Mouse (Mus musculus) CH12F3 (cell line): ENCODE data around the gene Ubac2.
"Not testable (repeated sequence)": the region's sequence is repeated elsewhere in the genome, so short reads cannot be mapped to it uniquely, and the experiment has no call there.

ENCODE experiments used
- in situ Hi-C: fragments of 300-500 bp; cut with MboI; formaldehyde crosslinking; loops from 2 replicates; pipeline ENCODE4 v1.14.3; 2020; ENCODE audit warnings: low sequenced_read_pairs

The Ubac2 gene

DNA sequence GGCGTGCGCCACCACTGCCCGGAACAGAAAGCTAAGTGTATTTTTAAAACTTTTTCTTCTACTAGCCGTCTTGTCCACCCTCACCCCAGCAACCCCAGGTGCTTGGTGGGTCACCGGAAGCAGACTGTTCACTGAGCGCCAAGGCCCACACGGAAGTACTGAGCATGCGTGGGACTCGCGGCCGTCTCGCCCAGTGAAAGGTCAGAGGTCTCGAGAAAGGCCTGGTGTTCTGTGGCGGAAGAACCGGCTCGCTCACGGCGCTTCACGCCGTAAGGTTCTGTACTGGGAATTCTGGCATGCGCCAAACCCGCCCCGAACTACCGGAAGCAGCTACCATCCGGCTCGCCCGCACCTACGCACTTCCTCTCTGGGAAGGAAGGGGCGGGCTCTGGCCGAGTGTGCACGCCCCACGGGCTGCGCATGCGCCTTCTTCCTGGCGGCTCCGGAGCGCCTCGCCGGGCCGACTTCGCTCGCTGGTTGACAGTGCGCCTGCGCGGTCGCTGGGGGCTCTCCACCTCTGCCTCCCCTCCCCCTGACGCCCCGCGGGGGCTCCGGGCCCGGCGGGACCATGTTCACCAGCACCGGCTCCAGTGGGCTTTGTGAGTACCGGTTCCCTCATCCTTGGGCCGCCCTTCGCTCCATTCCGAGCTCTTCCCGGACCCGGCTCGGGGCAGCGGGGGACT, at the start of gene Ubac2:
Ubac2 (plus strand) TSS at position 445 of the 683 bp plus-strand sequence.
- in situ Hi-C loops, result no loop called here

DNA sequence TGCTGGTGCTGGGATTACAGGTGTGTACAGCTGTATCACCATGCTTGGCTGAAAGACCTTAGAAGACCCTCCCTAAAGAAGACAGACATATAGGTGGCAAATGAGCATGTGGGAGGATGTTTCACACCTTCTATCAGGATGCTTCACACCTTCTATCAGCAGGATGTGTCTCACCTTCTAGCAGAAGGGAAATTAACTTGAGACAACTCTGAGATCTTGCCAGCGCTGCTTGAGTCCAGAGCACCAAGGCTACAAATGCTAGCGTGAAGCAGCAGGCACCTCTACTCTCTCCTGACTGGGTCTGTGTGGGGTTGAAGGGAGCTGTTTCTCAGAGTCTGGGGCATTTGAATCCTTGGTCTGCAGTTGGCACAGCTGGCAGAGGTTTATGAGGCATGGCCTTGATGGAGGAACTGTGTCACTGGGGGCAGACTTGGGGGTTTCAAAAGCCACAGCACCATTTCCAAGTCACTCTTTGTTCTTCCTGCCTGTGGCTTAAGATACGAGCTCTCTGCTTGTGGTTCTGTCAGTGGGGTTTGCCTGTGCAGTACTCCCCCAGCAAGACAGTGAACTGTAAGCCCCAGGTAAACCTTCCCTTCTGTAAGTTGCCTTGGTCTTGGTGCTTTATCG, 48.5 kb upstream of the Ubac2 start:
- in situ Hi-C loops, result no loop called here

DNA sequence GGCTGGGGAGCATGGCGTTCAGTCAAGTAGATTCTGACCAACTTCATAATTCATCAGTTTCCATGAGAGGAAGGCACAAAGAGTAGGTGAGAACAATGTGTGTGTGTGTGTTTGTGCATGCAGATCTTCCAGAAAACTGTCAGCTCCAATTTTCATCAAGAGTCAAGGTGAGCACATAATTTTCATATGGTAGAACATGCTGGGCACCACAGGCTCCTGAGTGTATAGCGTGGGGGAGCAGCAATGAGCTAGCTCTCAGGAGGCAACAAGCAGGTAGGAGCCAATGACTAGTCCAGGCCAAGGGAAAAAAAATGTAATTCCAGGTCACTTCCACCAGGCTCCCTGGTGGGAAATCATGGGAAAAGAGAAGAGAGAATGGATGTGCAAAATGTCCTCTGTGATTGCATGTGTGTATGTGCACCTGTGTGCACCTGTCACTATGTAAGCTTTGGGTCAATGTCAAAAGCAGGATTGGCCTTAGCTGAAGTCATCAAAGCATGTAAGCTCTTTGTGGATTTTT, 45.4 kb upstream of the Ubac2 start:
- in situ Hi-C loops, result no loop called here

DNA sequence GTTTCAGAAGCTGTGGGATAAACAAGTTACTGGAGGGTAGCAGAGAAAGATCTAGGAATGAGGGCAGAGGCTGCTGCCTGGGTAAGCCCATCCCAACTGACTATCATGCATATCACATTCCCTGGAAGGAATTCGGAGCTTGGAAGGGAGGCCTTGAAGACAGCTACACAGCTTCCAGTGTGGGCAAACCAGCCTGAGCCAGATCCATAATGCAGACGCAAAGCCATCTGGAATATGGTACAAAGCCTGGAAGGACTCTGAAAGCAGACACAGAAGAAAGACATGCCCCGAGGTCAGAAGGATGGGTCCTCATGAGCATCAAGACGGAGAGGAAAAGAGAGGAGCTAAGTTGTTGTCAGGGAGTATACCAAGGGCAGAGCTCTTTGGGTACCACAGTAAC, 40.3 kb upstream of the Ubac2 start:
- in situ Hi-C loops, result no loop called here

DNA sequence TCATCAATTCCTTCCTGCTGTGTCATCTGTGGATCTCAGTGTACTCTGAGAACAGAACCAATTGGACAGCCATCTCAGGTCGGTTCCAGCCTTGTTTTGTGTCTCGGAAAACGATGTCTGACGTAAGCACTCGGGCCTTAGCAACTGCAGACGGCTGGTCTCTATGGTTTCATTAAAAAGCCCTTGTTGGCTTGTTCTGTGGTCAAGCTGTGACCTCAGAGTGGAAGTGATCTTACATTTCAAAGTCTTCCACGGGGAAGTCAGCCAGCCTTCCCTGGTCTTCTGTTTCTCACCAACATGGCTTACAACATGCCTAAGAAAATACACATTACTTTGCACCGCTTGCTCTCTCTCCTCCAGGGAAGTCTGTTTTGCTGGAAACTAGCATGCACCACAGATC, 38.2 kb upstream of the Ubac2 start:
- in situ Hi-C loops, result no loop called here

DNA sequence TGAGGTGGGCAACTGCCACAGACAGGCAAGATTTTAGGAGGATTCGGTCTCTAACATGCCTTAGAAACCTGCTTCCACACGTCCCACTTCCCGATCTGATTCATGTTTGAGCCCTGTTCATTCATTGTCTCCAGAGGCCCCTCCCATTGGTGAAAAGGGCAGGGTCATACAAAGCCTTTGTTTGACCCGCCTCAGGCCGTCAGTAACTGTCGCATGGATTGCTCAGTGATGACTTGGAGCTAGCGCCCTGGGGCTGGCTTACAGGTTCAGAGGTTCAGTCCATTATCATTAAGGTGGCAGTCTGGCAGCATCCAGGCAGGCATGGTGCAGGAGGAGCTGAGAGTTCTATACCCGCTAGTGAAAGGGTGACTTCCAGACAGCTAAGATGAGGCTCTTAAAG, 33.9 kb upstream of the Ubac2 start:
- in situ Hi-C loops, result no loop called here

DNA sequence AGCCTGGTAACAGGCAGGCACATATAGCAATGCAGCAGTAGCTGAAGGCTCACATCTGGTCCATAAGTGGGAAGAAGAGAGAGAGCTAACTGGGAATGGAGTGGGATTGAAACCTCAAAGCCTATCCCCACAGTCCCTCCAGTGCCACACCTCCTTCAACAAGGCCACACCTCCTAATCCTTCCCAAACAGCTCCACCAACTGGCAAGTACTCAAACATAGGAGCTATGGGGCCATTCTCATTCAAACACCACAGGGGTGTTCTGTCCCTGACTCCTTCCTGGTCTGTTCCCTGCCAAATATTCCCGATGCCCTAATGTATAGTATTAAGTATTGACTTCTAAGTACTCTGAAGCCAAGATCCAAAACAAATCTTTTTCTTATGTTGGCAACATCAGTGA, 27.2 kb upstream of the Ubac2 start:
- in situ Hi-C loops, result no loop called here

DNA sequence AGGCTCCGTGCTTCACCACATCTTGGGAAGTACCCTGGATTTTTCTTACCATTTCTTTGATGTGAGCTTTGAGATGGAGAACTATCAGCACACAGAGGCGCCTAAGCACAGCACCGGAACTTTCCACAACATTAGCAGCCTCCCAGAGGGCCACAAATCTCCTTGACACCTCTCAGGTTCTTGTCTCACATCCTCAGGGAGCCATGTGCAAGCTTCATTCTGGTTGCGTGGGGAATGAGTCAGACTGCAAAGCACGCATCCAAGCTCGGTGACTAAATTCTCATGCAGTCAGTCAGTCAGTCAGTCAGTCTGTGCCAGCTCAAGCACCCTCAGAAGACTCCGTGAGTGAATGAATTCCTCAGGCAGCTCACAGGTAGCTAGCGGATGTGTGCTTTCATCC, 25.9 kb upstream of the Ubac2 start:
- in situ Hi-C loops, result no loop called here

DNA sequence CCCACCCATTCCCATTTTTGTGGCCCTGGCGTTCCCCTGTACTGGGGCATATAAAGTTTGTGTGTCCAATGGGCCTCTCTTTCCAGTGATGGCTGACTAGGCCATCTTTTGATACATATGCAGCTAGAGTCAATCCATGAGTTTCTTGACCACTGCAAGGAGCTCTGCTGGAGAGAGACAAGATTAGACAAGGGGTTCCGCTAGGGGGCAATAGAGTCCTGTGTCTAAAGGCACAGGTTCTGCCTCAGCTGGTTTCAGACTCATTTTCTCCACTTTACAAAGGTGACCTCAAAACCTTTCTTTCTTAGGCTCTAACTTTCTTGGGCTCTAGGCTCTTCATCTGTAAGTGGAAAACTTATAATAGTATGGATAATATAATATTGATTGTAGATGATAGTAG, 13.3 kb upstream of the Ubac2 start:
- in situ Hi-C loops, result loop anchor here (5.0 kb wide), 1 partner anchor 197 kb away; no protein-coding TSS in a partner anchor

DNA sequence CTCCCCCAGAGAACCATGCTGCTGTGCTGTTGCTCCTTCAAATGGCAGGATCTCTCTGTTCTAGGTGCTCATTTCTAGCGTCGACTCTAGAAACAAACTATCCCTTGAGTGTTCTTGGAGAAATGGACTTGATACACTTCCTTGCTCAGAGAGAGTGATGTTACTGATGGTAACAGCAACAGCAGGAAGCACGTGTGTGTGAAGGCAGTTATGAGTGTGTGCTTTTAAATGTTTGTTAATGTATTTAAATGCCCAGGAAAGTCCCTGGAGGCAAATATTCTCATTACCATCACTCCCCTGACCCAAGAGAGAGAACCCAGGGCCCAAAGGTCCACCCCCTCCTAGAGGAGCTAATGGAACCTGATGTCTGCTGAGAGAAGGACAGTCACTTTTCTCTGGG, 11.8 kb upstream of the Ubac2 start:
- in situ Hi-C loops, result loop anchor here (5.0 kb wide), 1 partner anchor 196 kb away; no protein-coding TSS in a partner anchor

DNA sequence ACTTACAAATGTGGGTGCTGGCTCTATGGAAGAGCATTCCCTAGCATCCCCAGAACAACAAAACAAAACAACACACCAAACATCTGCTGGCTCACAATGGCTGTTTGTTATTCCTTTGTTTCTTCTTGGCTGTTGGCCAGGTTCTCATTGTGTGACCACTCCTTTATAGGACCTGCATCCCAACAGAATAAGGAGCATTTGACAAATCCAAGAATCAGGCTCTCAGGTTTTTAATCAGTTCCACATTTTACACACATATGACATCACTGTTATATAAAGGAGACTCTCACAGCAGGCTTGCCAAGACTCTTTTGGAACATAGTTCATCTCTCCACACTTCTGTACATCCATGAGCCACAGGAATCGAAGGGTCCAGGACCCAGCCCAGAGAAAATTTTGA, 9.3 kb upstream of the Ubac2 start:
- in situ Hi-C loops, result loop anchor here (5.0 kb wide), 1 partner anchor 193 kb away; no protein-coding TSS in a partner anchor

DNA sequence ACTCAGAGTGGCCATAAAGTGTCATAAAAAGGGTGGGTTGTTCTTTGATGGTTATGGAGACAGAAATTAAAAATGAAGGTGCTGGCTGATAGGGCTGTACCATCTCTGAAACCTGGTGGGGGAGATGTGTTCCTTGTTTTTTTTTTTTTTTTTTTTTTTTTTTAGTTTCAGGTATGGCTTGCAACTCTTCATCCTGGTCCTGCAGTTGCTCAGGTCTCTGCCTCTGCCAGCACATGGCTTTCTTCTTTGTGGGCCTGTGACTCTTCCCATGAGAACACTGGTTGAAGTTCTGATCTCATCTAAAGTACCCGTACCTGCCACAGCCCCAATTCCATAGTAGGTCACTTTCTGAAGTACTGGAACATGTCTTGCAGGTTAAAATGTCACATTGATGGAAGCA, 5.7 kb upstream of the Ubac2 start:
- in situ Hi-C loops, result no loop called here

DNA sequence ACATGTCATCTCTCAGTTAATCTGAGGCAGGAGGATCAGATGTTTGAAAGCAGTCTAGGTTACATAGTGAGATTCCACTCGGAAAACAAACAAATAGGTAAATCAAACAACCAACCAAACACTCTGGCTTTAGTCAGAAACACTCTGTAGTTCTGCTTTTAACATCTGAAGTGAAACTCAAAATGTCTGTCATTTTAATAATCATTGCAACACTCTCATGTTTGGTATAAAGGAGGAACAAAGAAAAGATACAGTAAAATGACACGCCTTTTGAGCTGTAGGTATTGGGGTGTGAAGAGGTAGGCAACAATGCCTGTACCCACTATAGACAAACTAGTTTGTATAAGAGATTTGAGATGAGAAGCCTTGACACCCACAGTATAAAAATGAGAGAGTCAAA, 5.2 kb upstream of the Ubac2 start:
- in situ Hi-C loops, result no loop called here

DNA sequence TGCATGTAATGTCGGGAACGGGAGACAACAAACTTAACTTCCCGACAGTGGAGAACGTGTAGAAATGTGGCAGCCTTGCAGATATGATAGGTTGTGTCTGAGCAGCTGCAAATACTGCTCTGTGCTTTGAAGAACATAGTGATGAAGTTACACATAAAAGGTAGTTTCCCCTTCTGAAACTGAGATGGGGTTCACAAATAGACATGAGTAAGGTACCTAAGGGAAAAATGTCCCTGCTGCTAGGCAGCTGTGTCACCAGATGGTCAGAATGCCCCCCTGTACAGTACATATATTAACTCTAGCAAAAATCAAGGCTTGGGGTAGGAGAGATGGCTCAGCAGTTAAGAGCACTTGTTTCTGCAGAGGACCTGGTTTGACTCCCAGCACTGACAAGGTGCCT, 4.8 kb upstream of the Ubac2 start:
- in situ Hi-C loops, result no loop called here

DNA sequence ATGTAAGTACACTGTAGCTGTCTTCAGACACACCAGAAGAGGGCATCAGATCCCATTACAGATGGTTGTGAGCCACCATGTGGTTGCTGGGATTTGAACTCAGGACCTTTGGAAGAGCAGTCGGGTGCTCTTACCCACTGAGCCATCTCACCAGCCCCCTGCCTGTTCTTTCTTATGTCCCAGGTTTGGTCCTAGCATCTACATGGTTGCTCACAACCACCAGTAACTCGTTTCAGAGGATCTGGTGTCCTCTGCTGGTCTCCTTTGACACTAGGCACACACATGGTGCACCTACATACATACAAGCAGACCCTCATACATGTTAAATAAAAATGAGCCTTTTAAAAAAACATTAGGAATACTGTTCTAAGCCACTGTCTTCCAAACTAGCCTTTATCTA, 2.2 kb upstream of the Ubac2 start:
- in situ Hi-C loops, result not testable (repeated sequence)

DNA sequence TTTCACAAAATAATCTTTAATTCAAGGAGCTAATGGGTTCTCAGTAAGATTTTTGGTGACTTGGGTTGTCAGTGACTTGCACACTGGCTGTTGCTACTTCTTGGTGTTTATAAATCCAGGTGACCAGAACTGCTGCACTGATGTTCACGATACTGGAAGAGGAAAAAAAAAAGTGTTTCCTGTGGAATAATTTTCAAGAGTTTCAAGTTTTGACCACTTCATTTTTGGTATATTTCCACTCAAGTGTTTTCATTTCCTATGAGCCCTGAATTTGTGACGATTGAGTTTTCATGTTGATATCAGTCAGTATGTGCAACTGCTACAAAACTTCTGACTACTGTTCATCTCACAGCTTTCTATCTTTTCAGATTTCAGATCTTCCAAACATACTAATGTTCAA, 1.6 kb upstream of the Ubac2 start:
- in situ Hi-C loops, result no loop called here

DNA sequence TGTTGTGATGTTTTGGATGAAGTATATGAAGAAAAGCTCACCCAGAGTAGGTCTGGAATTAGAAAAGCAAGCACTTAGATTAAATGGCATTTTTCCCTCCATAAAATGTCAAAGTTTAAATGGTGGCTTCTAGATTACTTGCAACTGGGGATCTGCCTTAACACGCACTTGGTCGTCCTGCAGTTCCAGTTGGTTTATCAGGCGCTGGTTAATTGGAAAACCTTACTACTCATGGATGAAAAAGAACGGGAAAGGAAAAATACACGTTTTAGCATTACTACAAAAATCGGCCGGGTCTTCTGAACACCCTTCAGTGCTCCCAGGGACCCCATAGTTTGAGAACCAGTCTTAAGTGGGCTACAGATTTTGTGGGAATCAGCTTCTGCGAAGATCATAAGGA, 780 bp upstream of the Ubac2 start:
- in situ Hi-C loops, result no loop called here

DNA sequence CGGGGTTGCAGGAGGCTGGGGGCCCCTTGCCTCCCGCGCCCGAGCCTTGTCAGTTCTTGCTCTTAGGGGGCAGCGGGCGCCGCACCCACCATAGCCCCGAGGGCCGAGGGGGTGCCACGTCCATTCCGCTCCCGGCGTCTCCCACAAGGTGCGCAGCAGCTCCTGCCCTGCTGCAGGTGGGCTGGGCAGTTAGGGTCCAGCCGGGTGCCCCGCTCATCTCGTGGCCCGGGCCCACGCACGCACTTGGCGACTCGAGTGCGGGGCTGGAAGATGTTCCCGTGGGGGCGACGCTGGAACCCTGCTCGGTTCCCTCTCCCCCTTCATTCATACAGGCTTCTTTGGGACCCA, 413 bp downstream of the Ubac2 start:
- in situ Hi-C loops, result no loop called here

DNA sequence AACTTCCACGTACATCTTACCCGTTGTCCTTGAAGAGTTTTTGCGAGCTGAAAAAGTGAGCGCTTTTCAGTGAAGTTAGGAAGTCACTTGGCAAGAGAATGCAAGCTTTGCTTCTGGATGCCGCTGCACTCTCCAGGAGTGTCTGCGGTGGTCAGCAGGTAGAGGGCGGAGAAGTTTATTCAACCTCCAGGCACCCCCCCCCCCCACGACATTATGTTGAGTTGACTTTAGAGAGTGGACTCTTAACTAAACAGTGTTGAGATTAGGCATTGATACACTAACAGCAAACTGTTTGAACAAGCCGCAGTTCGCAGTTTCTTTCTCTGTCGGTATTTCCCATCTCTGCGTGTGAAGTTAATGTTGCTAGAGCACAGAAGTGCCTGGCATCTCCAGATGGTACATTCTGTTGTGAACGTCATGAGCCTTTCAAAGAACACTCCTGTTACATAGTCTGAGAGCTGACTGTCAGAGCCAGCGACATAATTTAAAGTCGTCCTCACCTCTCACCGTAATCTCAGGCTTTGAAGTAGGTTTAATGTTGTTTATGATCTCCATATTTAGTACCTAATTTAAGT, 933 bp downstream of the Ubac2 start:
- in situ Hi-C loops, result no loop called here

DNA sequence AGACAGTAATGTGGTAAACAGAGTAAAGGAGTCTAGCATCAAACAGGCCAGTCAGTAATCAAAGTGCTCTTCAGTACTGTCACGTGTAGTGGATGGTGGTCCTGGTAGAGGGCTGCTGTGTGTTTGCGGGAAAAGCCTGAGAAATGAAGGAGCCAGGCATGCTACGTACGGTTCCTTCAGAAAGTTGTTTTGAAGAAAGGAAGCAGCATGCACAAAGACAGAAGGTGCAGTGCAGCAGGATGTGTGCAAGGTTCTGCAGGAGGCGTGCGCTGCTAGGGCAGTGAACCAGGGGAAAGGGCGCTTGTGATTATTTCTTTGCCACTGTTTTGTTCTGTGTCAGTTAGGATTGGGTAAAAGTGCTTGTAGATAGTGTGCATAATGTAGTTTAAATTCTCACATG, 2.8 kb downstream of the Ubac2 start:
- in situ Hi-C loops, result no loop called here

DNA sequence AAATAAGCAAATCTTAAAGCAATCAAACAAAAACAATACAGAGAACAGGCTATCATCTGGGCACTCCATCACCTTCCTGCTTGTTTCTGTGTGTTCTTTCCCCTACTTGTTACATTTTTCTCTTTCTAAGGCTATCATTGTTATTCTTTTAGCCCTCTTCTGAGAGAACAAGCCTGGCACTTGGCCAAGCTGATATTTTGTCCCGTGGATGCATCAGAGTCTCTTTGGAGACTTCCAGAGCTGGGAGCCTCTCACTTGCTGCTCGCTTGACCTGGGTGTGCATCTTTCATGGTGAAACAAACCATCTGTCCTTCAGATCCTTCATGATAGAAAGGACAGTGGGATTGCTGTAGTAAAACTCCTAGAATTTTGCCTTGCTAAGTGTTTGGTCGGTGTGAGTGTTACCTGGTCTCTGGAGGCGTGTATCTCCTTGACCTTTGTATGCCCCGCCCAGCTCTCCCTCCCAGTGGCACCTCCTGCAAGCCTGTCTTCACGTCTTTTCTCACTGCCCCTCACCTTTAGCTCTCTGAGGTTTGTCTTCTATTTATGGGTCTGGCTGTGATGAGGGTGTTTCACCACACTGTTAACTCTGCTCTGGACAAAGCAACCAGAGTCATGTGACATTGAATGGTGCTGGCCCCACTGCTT, 5.9 kb downstream of the Ubac2 start:
- in situ Hi-C loops, result no loop called here

DNA sequence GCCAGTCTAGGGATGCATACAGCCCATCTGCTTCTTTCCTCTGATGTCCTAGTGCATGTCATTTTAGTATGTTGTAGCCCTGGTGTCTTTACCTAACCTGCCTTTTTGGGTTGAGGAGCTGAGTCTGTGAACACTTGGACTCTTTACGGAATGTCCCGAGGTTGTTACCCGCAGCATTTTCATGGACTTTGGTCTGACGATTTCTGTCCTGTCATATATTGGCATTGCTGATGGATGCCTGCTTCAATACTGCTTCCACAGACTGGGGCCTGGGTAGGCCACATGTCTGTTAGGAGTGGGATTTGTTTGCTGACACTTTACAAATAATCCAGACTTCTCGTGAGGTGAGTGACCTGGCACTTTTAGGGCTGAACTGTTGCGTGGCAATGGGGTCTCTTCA, 15.3 kb downstream of the Ubac2 start:
- in situ Hi-C loops, result no loop called here
